Mouse (Mus musculus): ENCODE results near the gene Ankrd33. TPM values are rescaled to one million over a fixed set of nuclear protein-coding genes. Genes with fewer than 3 reads are reported as not detected.

The Ankrd33 gene
- not detected in 2 replicates for polyA plus RNA-seq (2014; fragmentation: Nextera tagmentation; extraction: Ambion mirVana)

GRCm38 (mm10) chr15:101115511-101116110, at the start of gene Ankrd33:
Ankrd33 (plus strand) TSS chr15:101115755.
- Histone ChIP-seq H3K36me3 (ENCODE audit: insufficient read depth) (no peaks in the 10 kb centered on the region), H3K4me2 (no peak within 1 kb of the TSS), H3K9me3 (ENCODE audit: low read depth, low read length) (peaks cover 3% of the 10 kb centered on the region; the same call in 1 of the 2 replicates), H3K9ac (no peak within 1 kb of the TSS), H3K27ac (ENCODE audit: low read depth) (no peak within 1 kb of the TSS), H3K27me3 (ENCODE audit: insufficient read depth, low read length) (no peaks in the 10 kb centered on the region), H3K4me3 (ENCODE audit: low read depth, low read length) (no peak within 1 kb of the TSS), H3K4me1 (ENCODE audit: insufficient read depth) (no peaks in the 10 kb centered on the region)
- no peak for TF ChIP-seq CTCF (IDR thresholded peaks at IDR 0.05; ENCODE audit: low read depth)
- DNase-seq: no peak
- no peak for ATAC-seq (ENCODE audit: insufficient read depth)
- WGBS: 74% methylated on average over 5 of the region's 5 CpGs

- no peaks in the 10 kb centered on the region for H3K36me3 ChIP-seq (ENCODE audit: insufficient read depth)
- no peak overlapping the region for H3K4me2 ChIP-seq
- no peaks in the 10 kb centered on the region for H3K9me3 ChIP-seq (ENCODE audit: low read depth, low read length)
- H3K27ac ChIP-seq (ENCODE audit: low read depth): no peak overlapping the region
- WGBS: 18% methylated on average over 5 of the region's 6 CpGs
- peak; percentile 19; the same call in 1 of the 2 replicates for ATAC-seq (ENCODE audit: insufficient read depth)
- H3K9ac ChIP-seq: no peak overlapping the region
- H3K4me3 ChIP-seq (ENCODE audit: low read depth, low read length): no peak overlapping the region
- H3K27me3 ChIP-seq (ENCODE audit: insufficient read depth, low read length): no peaks in the 10 kb centered on the region
- H3K4me1 ChIP-seq (ENCODE audit: insufficient read depth): peaks cover 37% of the 10 kb centered on the region
- no peak for TF ChIP-seq CTCF (IDR thresholded peaks at IDR 0.05; ENCODE audit: low read depth)
- no peak for DNase-seq
Measured at GRCm38 (mm10) chr15:101066364-101066847, 49.1 kb upstream of the Ankrd33 start.

GRCm38 (mm10) chr15:101066920-101067696, 48.4 kb upstream of the Ankrd33 start:
- H3K36me3 ChIP-seq (ENCODE audit: insufficient read depth): no peaks in the 10 kb centered on the region
- no peak overlapping the region for H3K9ac ChIP-seq
- no peaks in the 10 kb centered on the region for H3K27me3 ChIP-seq (ENCODE audit: insufficient read depth, low read length)
- 32% methylated on average over 7 of the region's 9 CpGs for WGBS
- H3K9me3 ChIP-seq (ENCODE audit: low read depth, low read length): no peaks in the 10 kb centered on the region
- no peak overlapping the region for H3K4me3 ChIP-seq (ENCODE audit: low read depth, low read length)
- peak overlapping the region; percentile 51 for H3K27ac ChIP-seq (ENCODE audit: low read depth)
- no peak overlapping the region for H3K4me2 ChIP-seq
- ATAC-seq (ENCODE audit: insufficient read depth) (no peak), DNase-seq (no peak)
- TF ChIP-seq CTCF (IDR thresholded peaks at IDR 0.05; ENCODE audit: low read depth): no peak
- H3K4me1 ChIP-seq (ENCODE audit: insufficient read depth): peaks cover 40% of the 10 kb centered on the region

GRCm38 (mm10) chr15:101068029-101068428, 47.5 kb upstream of the Ankrd33 start:
- ATAC-seq (ENCODE audit: insufficient read depth): peak; percentile 73; the same call in 1 of the 2 replicates
- Histone ChIP-seq H3K27me3 (ENCODE audit: insufficient read depth, low read length) (no peaks in the 10 kb centered on the region), H3K27ac (ENCODE audit: low read depth) (peak overlapping the region; percentile 51; the same call in 1 of the 2 replicates), H3K9me3 (ENCODE audit: low read depth, low read length) (no peaks in the 10 kb centered on the region), H3K4me2 (no peak overlapping the region), H3K9ac (no peak overlapping the region), H3K36me3 (ENCODE audit: insufficient read depth) (no peaks in the 10 kb centered on the region), H3K4me1 (ENCODE audit: insufficient read depth) (peaks cover 45% of the 10 kb centered on the region), H3K4me3 (ENCODE audit: low read depth, low read length) (no peak overlapping the region)
- DNase-seq: peak; percentile 68
- TF ChIP-seq CTCF (IDR thresholded peaks at IDR 0.05; ENCODE audit: low read depth): no peak
- 31% methylated on average over 3 of the region's 3 CpGs for WGBS

- H3K4me2 ChIP-seq: no peak overlapping the region
- no peak overlapping the region for H3K9ac ChIP-seq
- no peak overlapping the region for H3K4me3 ChIP-seq (ENCODE audit: low read depth, low read length)
- H3K27me3 ChIP-seq (ENCODE audit: insufficient read depth, low read length): no peaks in the 10 kb centered on the region
- DNase-seq (no peak), ATAC-seq (ENCODE audit: insufficient read depth) (no peak)
- TF ChIP-seq CTCF (IDR thresholded peaks at IDR 0.05; ENCODE audit: low read depth): no peak
- WGBS: 64% methylated on average over 4 of the region's 4 CpGs
- H3K27ac ChIP-seq (ENCODE audit: low read depth): peak overlapping the region; percentile 26; the same call in 1 of the 2 replicates
- H3K36me3 ChIP-seq (ENCODE audit: insufficient read depth): no peaks in the 10 kb centered on the region
- no peaks in the 10 kb centered on the region for H3K9me3 ChIP-seq (ENCODE audit: low read depth, low read length)
- peaks cover 46% of the 10 kb centered on the region for H3K4me1 ChIP-seq (ENCODE audit: insufficient read depth)
Measured at GRCm38 (mm10) chr15:101068671-101069070, 46.9 kb upstream of the Ankrd33 start.

- 48% methylated on average over 9 of the region's 9 CpGs for WGBS
- Histone ChIP-seq H3K27me3 (ENCODE audit: insufficient read depth, low read length) (no peaks in the 10 kb centered on the region), H3K4me3 (ENCODE audit: low read depth, low read length) (no peak overlapping the region), H3K4me1 (ENCODE audit: insufficient read depth) (peaks cover 46% of the 10 kb centered on the region), H3K36me3 (ENCODE audit: insufficient read depth) (no peaks in the 10 kb centered on the region), H3K27ac (ENCODE audit: low read depth) (peak overlapping the region; percentile 0; the same call in 1 of the 2 replicates), H3K4me2 (no peak overlapping the region), H3K9ac (no peak overlapping the region; the same call in 1 of the 2 replicates), H3K9me3 (ENCODE audit: low read depth, low read length) (no peaks in the 10 kb centered on the region)
- TF ChIP-seq CTCF (IDR thresholded peaks at IDR 0.05; ENCODE audit: low read depth): no peak
- ATAC-seq (ENCODE audit: insufficient read depth) (no peak), DNase-seq (no peak)
Measured at GRCm38 (mm10) chr15:101069641-101070190, 45.8 kb upstream of the Ankrd33 start.

Measured in lung, embryonic 14.5 days (tissue).